ENCODE assay signal across 8 mouse cellular contexts in genomic region chr17:49563830-49564470, GRCm38 (mm10). TPM values are rescaled to one million over a fixed set of nuclear protein-coding genes. Genes with fewer than 3 reads are reported as not detected.
DNase-seq lines count a peak whose midpoint lies in the region; ATAC-seq and TF ChIP-seq lines count a peak whose summit lies in the region.

Gene Daam2, minus strand, starts transcription at chr17:49564343.

- peak; percentile 88 for ATAC-seq in embryonic facial prominence, embryonic 12.5 days (ENCODE audit: insufficient number of reproducible peaks, insufficient read depth, low FRiP score, low TSS enrichment)
- ATAC-seq in limb, embryonic 12.5 days (ENCODE audit: insufficient number of reproducible peaks, insufficient read depth, low FRiP score, low TSS enrichment, low read depth) = peak; percentile 84
- ATAC-seq in midbrain, embryonic 16.5 days = peak; percentile 86

- 1% methylated on average over 38 of the region's 38 CpGs for WGBS in embryonic facial prominence, embryonic 12.5 days
- WGBS in heart, adult 2 months = 2% methylated on average over 38 of the region's 38 CpGs
- 2% methylated on average over 38 of the region's 38 CpGs for WGBS in kidney, adult 2 months
- WGBS in limb, embryonic 12.5 days = 2% methylated on average over 38 of the region's 38 CpGs
- WGBS in midbrain, embryonic 16.5 days = 4% methylated on average over 38 of the region's 38 CpGs

- no peaks in the 10 kb centered on the region for H3K9me3 ChIP-seq in embryonic facial prominence, embryonic 12.5 days
- no peaks in the 10 kb centered on the region for H3K9me3 ChIP-seq in limb, embryonic 12.5 days
- no peaks in the 10 kb centered on the region for H3K9me3 ChIP-seq in midbrain, embryonic 16.5 days (replicated peaks; ENCODE audit: control insufficient read depth, low read length, poor library complexity, severe bottlenecking)

- 0 out of 2 replicates have a peak, but pooled peaks have one; percentile 17 for TF ChIP-seq EP300 in heart, adult 2 months (IDR thresholded peaks at IDR 0.05; ENCODE audit: insufficient read depth, low read depth, low read length)

- DNase-seq in adrenal gland, postnatal 25 days = peak; percentile 83
- peak; percentile 86 for DNase-seq in heart, adult 2 months
- peak; percentile 86 for DNase-seq in kidney, adult 2 months
- no peak for DNase-seq in T-cell, adult 2 months (ENCODE audit: low spot score)

- H3K27ac ChIP-seq in embryonic facial prominence, embryonic 12.5 days = peak within 1 kb of the TSS; percentile 94
- H3K27ac ChIP-seq in heart, adult 2 months = peak within 1 kb of the TSS; percentile 75
- peak within 1 kb of the TSS; percentile 47 for H3K27ac ChIP-seq in kidney, adult 2 months (ENCODE audit: insufficient read depth, low read depth, low read length)
- peak within 1 kb of the TSS; percentile 95 for H3K27ac ChIP-seq in limb, embryonic 12.5 days
- peak within 1 kb of the TSS; percentile 12; the same call in 1 of the 2 replicates for H3K27ac ChIP-seq in midbrain, embryonic 16.5 days (ENCODE audit: low read length)
- H3K27ac ChIP-seq in testis, adult 2 months (ENCODE audit: control insufficient read depth, insufficient read depth, low read depth, low read length) = peak within 1 kb of the TSS; percentile 57

- H3K9ac ChIP-seq in embryonic facial prominence, embryonic 12.5 days = peak within 1 kb of the TSS; percentile 71
- H3K9ac ChIP-seq in heart, adult 2 months (ENCODE audit: low read depth, low read length) = peak within 1 kb of the TSS; percentile 73
- peak within 1 kb of the TSS; percentile 72 for H3K9ac ChIP-seq in limb, embryonic 12.5 days (replicated peaks)
- H3K9ac ChIP-seq in midbrain, embryonic 16.5 days (ENCODE audit: low read depth, low read length) = peak within 1 kb of the TSS; percentile 56

- peak; percentile 63; the same call in 1 of the 2 replicates for TF ChIP-seq POLR2A in heart, adult 2 months (IDR thresholded peaks at IDR 0.05; ENCODE audit: insufficient read depth, low read depth, low read length)
- TF ChIP-seq POLR2A in kidney, adult 2 months (IDR thresholded peaks at IDR 0.05; ENCODE audit: low read depth, low read length) = peak; percentile 15
- no peak; the same call in 1 of the 2 replicates for TF ChIP-seq POLR2A in testis, adult 2 months (IDR thresholded peaks at IDR 0.05; ENCODE audit: control insufficient read depth, low read depth, low read length)

- peak within 1 kb of the TSS; percentile 64 for H3K4me3 ChIP-seq in embryonic facial prominence, embryonic 12.5 days
- H3K4me3 ChIP-seq in heart, adult 2 months = peak within 1 kb of the TSS; percentile 51
- H3K4me3 ChIP-seq in kidney, adult 2 months (ENCODE audit: insufficient read depth, low read depth, low read length) = peak within 1 kb of the TSS; percentile 64
- peak within 1 kb of the TSS; percentile 48 for H3K4me3 ChIP-seq in limb, embryonic 12.5 days (replicated peaks)
- H3K4me3 ChIP-seq in midbrain, embryonic 16.5 days (ENCODE audit: low read depth, low read length) = peak within 1 kb of the TSS; percentile 46
- H3K4me3 ChIP-seq in testis, adult 2 months (ENCODE audit: control insufficient read depth, low read depth, low read length) = peak within 1 kb of the TSS; percentile 84

- 0 out of 2 replicates have a peak, but pooled peaks have one; percentile 5 for TF ChIP-seq CTCF in heart, adult 2 months (IDR thresholded peaks at IDR 0.05)
- no peak for TF ChIP-seq CTCF in kidney, adult 2 months (conservative IDR thresholded peaks at IDR 0.05; ENCODE audit: insufficient read depth, insufficient read length, low read depth, low read length)
- TF ChIP-seq CTCF in testis, adult 2 months (IDR thresholded peaks at IDR 0.05; ENCODE audit: control insufficient read depth, insufficient read depth, insufficient replicate concordance, low read depth, low read length) = no peak

- peak within 1 kb of the TSS; percentile 73 for H3K4me2 ChIP-seq in embryonic facial prominence, embryonic 12.5 days (replicated peaks)
- H3K4me2 ChIP-seq in limb, embryonic 12.5 days = peak within 1 kb of the TSS; percentile 88
- H3K4me2 ChIP-seq in midbrain, embryonic 16.5 days (ENCODE audit: low read length) = peak within 1 kb of the TSS; percentile 89

- H3K36me3 ChIP-seq in embryonic facial prominence, embryonic 12.5 days = no peaks in the 10 kb centered on the region
- H3K36me3 ChIP-seq in heart, adult 2 months (ENCODE audit: control insufficient read depth, insufficient read depth, low read length) = no peaks in the 10 kb centered on the region
- no peaks in the 10 kb centered on the region for H3K36me3 ChIP-seq in kidney, adult 2 months (ENCODE audit: control insufficient read depth, insufficient read depth, low read length)
- no peaks in the 10 kb centered on the region for H3K36me3 ChIP-seq in limb, embryonic 12.5 days
- no peaks in the 10 kb centered on the region for H3K36me3 ChIP-seq in midbrain, embryonic 16.5 days (ENCODE audit: control insufficient read depth, insufficient read depth, low read length)
- H3K36me3 ChIP-seq in testis, adult 2 months (ENCODE audit: control insufficient read depth, insufficient read depth, low read length) = no peaks in the 10 kb centered on the region

- H3K4me1 ChIP-seq in embryonic facial prominence, embryonic 12.5 days = peaks cover 17% of the 10 kb centered on the region
- no peaks in the 10 kb centered on the region for H3K4me1 ChIP-seq in heart, adult 2 months (ENCODE audit: control insufficient read depth, insufficient read depth, low read length)
- H3K4me1 ChIP-seq in kidney, adult 2 months (ENCODE audit: control insufficient read depth, insufficient read depth, low read length) = peaks cover 3% of the 10 kb centered on the region; the same call in 1 of the 2 replicates
- peaks cover 41% of the 10 kb centered on the region for H3K4me1 ChIP-seq in limb, embryonic 12.5 days (replicated peaks)
- H3K4me1 ChIP-seq in midbrain, embryonic 16.5 days (ENCODE audit: control insufficient read depth, insufficient read depth, low read length) = peaks cover 15% of the 10 kb centered on the region
- peaks cover 13% of the 10 kb centered on the region for H3K4me1 ChIP-seq in testis, adult 2 months (ENCODE audit: control insufficient read depth, insufficient read depth, low read length)

- 0 out of 2 replicates have a peak, but pooled peaks cover 5% of the 10 kb centered on the region for H3K27me3 ChIP-seq in embryonic facial prominence, embryonic 12.5 days
- H3K27me3 ChIP-seq in heart, adult 2 months (ENCODE audit: control insufficient read depth, insufficient read depth, low read length) = no peaks in the 10 kb centered on the region
- H3K27me3 ChIP-seq in kidney, adult 2 months (replicated peaks; ENCODE audit: control insufficient read depth, insufficient read depth, low read length) = no peaks in the 10 kb centered on the region
- H3K27me3 ChIP-seq in limb, embryonic 12.5 days = no peaks in the 10 kb centered on the region
- peaks cover 10% of the 10 kb centered on the region for H3K27me3 ChIP-seq in midbrain, embryonic 16.5 days (ENCODE audit: control insufficient read depth, insufficient read depth, low read depth, low read length)
- H3K27me3 ChIP-seq in testis, adult 2 months (ENCODE audit: control insufficient read depth, insufficient read depth, low read length) = no peaks in the 10 kb centered on the region; the same call in none of the 2 replicates

- intact Hi-C loops in heart, adult 2 months (cut with DNase I) = loop anchor here (5.0 kb wide), 1 partner anchor 178 kb away; no protein-coding TSS in a partner anchor

- H3K79me2 ChIP-seq in heart, adult 2 months (replicated peaks; ENCODE audit: control insufficient read depth, insufficient read depth, low read length) = no peaks in the 10 kb centered on the region

RNA-seq across cellular contexts. Expression of gene Daam2, which starts in this region (rescaled TPM):
- 25.6 and 31.0 TPM in 2 replicates for total RNA-seq in adrenal gland, postnatal 25 days (2021)
- 12.4 and 12.6 TPM in 2 replicates for polyA plus RNA-seq in embryonic facial prominence, embryonic 12.5 days (2016; fragmentation: Nextera tagmentation; extraction: Ambion mirVana)
- 1 to 10 TPM; 6.4 to 8.8 TPM for total RNA-seq in heart, adult 2 months (2021)
- polyA plus RNA-seq in heart, adult 2 months (2012; rRNA removed) = 4.0 and 6.6 TPM in 2 replicates
- 13.2 and 13.5 TPM in 2 replicates for polyA plus RNA-seq in kidney, adult 2 months (2012; rRNA removed)
- 10.7 and 11.1 TPM in 2 replicates for polyA plus RNA-seq in limb, embryonic 12.5 days (2016; fragmentation: Nextera tagmentation; extraction: Ambion mirVana)
- 1.5 and 1.8 TPM in 2 replicates for polyA plus RNA-seq in midbrain, embryonic 16.5 days (2015; fragmentation: Nextera tagmentation; extraction: Ambion mirVana)
- 27.7 and 33.5 TPM in 2 replicates for polyA plus RNA-seq in testis, adult 2 months (2012; rRNA removed)

Comparison
In these comparisons a context has a peak if more than half of its experiments do, and no peak if none do; other contexts are left out.
1. H3K27ac ChIP-seq: peak in every context shown above with its lines; median percentile 95 in limb, embryonic 12.5 days; 94 in embryonic facial prominence, embryonic 12.5 days; 75 in heart, adult 2 months; 57 in testis, adult 2 months; 47 in kidney, adult 2 months; 12 in midbrain, embryonic 16.5 days.